Mouse (Mus musculus): Measurements from ENCODE around the gene Olfr1013. TPM values are rescaled to one million over a fixed set of nuclear protein-coding genes. Genes with fewer than 3 reads are reported as not detected.

Olfr1013 gene
- not detected for total RNA-seq (2023)

DNA sequence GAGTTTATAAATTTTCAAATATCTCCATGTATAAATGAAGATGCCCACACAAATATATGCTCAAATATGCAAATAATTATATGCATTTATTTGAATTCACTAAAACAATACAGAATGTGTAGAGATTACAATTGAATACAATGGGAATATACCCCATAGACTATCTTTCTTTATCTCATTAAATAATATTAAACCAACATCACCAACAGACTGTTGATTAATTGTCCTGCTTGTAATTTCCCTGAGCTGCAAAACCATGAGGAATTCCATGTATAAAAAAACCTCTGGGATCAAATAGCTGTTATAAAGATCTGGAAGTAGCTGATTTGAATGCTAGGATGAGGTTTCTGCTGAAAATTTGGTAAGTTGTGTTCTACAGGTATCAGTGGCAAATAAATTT is at the start of gene Olfr1013:
Gene Olfr1013 (plus strand): TSS at position 301 of the 400 bp plus-strand sequence.

DNA sequence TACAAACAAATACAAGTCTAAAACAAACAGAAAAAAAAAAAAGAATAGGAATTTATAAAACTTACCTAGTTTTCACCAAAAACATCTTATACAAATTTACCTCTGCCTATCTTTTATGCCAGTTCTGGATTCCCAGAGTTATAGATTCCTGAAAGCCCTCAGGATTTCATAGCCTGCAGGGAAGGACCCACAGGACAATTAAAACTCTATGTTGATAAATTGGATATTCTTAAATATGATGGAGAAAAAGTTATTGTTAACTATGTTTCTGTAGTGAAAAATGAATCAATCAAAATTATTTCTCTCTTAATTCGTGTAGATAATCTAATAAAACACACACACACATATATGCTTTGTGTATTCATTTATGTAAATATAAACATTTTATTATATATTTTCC is 4.2 kb upstream of the Olfr1013 start, which contains the start of gene Olfr1012:
Gene Olfr1012 (minus strand): TSS at position 101 of the 400 bp plus-strand sequence.

DNA sequence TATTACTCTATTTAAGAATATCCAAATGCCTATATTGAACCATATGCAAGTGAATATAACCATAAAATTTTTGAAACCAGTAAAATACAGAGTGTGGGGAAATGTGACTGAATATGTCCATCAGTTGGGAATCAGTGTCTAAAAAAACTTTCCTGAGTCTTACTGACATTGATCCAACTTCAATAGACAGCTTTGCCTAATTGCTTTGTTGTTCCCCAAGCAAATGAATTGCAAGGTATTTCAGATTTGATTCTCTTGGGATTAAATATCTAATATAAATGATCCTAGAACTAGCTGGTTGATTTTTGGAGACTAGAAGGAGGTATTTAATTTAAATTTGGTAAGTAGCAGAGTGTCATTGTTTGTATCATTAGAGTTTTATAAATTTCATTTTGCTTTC is 5.5 kb downstream of the Olfr1013 start, which contains the start of gene Olfr1014:
Gene Olfr1014 (plus strand): TSS at position 301 of the 400 bp plus-strand sequence.

DNA sequence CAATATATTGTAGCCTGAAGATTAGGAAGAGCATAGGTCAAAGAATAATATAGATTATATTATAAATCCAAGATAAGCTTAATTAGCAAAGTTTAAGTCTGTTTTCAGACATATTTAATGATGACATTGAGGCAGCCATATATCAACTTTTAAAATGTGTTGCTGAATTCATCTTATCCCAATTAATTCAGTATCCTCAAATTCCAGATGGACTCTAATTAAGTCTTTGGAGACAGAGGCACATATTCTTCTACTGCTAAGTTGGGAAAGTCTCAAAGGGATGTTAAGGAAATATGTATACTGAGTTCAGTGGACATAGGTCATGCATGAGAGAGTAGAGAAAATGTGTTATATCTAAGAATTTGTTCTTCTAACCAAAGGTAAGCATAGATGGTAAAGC is 14.8 kb downstream of the Olfr1013 start, which contains the start of gene Olfr1015:
Gene Olfr1015 (plus strand): TSS at position 301 of the 400 bp plus-strand sequence.

DNA sequence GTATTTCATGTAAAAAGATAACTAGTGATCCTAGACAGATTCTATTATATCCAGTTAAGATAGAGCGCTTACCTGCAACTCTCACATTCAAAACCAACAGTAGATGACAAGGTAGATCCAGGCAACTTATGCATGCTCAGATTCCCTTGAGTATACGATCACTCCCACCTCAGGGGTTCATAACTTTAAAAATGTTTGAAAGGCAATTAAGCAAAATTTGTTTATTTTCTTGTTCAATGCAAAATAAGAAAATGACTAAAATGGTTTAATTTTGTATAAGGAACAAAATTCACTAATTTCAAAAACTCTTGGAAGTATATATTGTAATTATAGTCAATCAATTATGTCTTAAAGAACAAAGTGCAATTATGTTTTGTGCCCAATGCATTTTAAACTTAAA is 35.5 kb downstream of the Olfr1013 start, which contains the start of gene Olfr1016:
Gene Olfr1016 (minus strand): TSS at position 101 of the 400 bp plus-strand sequence.

DNA sequence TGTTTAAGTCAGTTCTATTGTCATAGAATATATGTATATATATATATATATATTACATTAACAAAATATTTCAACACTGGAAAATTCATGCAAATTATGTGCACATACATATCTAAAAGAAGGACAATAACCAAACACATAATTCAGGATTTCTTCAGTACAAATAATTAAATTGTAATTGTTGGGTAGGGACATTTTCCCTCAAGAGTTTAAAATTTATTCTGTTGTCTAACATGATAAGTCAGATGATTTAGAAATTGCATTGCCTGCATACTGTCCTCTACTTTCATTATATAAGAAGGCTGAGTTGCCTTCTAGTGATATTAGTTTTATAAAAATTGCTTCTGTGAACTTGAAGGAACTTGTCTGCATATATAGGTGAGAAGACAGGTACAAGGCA is 51.3 kb downstream of the Olfr1013 start, which contains the start of gene Olfr1018:
Gene Olfr1018 (plus strand): TSS at position 301 of the 400 bp plus-strand sequence.

Other genes starting within 250 kb of the Olfr1013 start
- gene 4833423E24Rik, start 248.1 kb upstream of the Olfr1013 start, total RNA-seq (2023) = not detected
- gene Olfr996, start 187.9 kb upstream of the Olfr1013 start, total RNA-seq (2023) = not detected
- gene Olfr998, start 178.2 kb upstream of the Olfr1013 start, total RNA-seq (2023) = not detected
- not detected for gene Olfr1000, start 155.2 kb upstream of the Olfr1013 start, total RNA-seq (2023)
- not detected for gene Olfr1002, start 116.4 kb upstream of the Olfr1013 start, total RNA-seq (2023)
- gene Olfr154, start 102.6 kb upstream of the Olfr1013 start, total RNA-seq (2023) = not detected
- not detected for gene Olfr1006, start 88.3 kb upstream of the Olfr1013 start, total RNA-seq (2023)
- gene Olfr1008, start 77.7 kb upstream of the Olfr1013 start, total RNA-seq (2023) = not detected
- not detected for gene Olfr1009, start 51.7 kb upstream of the Olfr1013 start, total RNA-seq (2023)
- gene Olfr1012, start 4.3 kb upstream of the Olfr1013 start, total RNA-seq (2023) = not detected
- not detected for gene Olfr1014, start 5.6 kb downstream of the Olfr1013 start, total RNA-seq (2023)
- gene Olfr1015, start 14.9 kb downstream of the Olfr1013 start, total RNA-seq (2023) = not detected
- not detected for gene Olfr1016, start 35.4 kb downstream of the Olfr1013 start, total RNA-seq (2023)
- gene Olfr1018, start 51.4 kb downstream of the Olfr1013 start, total RNA-seq (2023) = not detected
- not detected for gene Olfr1019, start 78.4 kb downstream of the Olfr1013 start, total RNA-seq (2023)
- not detected for gene Olfr1020, start 79.9 kb downstream of the Olfr1013 start, total RNA-seq (2023)
- gene Olfr1022, start 101.5 kb downstream of the Olfr1013 start, total RNA-seq (2023) = not detected
- gene Olfr1023, start 118.5 kb downstream of the Olfr1013 start, total RNA-seq (2023) = not detected
- gene Olfr1024, start 138.0 kb downstream of the Olfr1013 start, total RNA-seq (2023) = not detected
- not detected for gene Olfr1025-ps1, start 148.1 kb downstream of the Olfr1013 start, total RNA-seq (2023)
- gene Olfr1026, start 154.5 kb downstream of the Olfr1013 start, total RNA-seq (2023) = not detected
- not detected for gene Olfr1028, start 183.3 kb downstream of the Olfr1013 start, total RNA-seq (2023)
- gene Olfr1029, start 206.8 kb downstream of the Olfr1013 start, total RNA-seq (2023) = not detected
- not detected for gene Olfr1030, start 212.2 kb downstream of the Olfr1013 start, total RNA-seq (2023)
- gene Olfr1031, start 223.2 kb downstream of the Olfr1013 start, total RNA-seq (2023) = not detected
- gene Olfr1032, start 238.4 kb downstream of the Olfr1013 start, total RNA-seq (2023) = not detected

Data from CD4-positive naive resting alpha-beta T cell, adult 57 days (primary cell).